Mouse (Mus musculus) kidney, adult 2 months (tissue): ENCODE measurements around the gene Cngb1. TPM values are rescaled to one million over a fixed set of nuclear protein-coding genes. Genes with fewer than 3 reads are reported as not detected.

Experiments
- DNase-seq: peaks from one replicate; pipeline ENCODE4 v3.0.0; 2021
- H3K27ac ChIP-seq: fragments of 200-500 bp; 2 replicates; pipeline ENCODE4 v1.5.1; 2012; ENCODE audit warnings: low read depth, low read length, control low read depth, inconsistent platforms; ENCODE audit not compliant: insufficient read depth
- H3K27me3 ChIP-seq: fragments of 200-500 bp; replicated peaks from 2 replicates; pipeline ENCODE4 v1.6.1; 2012; ENCODE audit warnings: mild to moderate bottlenecking, moderate library complexity, low read length, inconsistent platforms; ENCODE audit not compliant: control insufficient read depth, insufficient read depth
- H3K36me3 ChIP-seq: fragments of 200-500 bp; 2 replicates; pipeline ENCODE4 v1.6.1; 2012; ENCODE audit warnings: mild to moderate bottlenecking, moderate library complexity, low read length, inconsistent platforms; ENCODE audit not compliant: control insufficient read depth, insufficient read depth
- H3K4me1 ChIP-seq: fragments of 200-500 bp; 2 replicates; pipeline ENCODE4 v1.6.1; 2011; ENCODE audit warnings: low read length; ENCODE audit not compliant: control insufficient read depth, insufficient read depth
- H3K4me3 ChIP-seq: fragments of 200-500 bp; 2 replicates; pipeline ENCODE4 v1.5.1; 2011; ENCODE audit warnings: mild to moderate bottlenecking, low read depth, low read length, control low read depth; ENCODE audit not compliant: insufficient read depth
- CTCF ChIP-seq: fragments of 200-500 bp; conservative IDR thresholded peaks from 2 replicates; pipeline ENCODE4 v1.5.1; 2011; ENCODE audit warnings: low read depth, mild to moderate bottlenecking, control low read depth, low read length, moderate library complexity, mixed read lengths; ENCODE audit not compliant: insufficient read depth, insufficient read length
- POLR2A ChIP-seq: fragments of 200-500 bp; IDR thresholded peaks from one replicate; pipeline ENCODE4 v1.6.1; 2011; ENCODE audit warnings: low read depth, low read length, control low read depth
- WGBS: fragments of 180-500 bp; shearing (Covaris S2); methylation state at CpG from one replicate; pipeline ENCODE4 v1.1.7; 2018; 5-methylcytosine and 5-hydroxymethylcytosine counted together
- polyA plus RNA-seq: library from polyadenylated mRNA; depleted of rRNA; stranded (reverse); fragments of >200 nt; gene quantifications from 2 replicates; pipeline ENCODE4 v1.2.3, GENCODE M21; 2012

The Cngb1 gene
- polyA plus RNA-seq, 1 experiment = 0.38 TPM

DNA sequence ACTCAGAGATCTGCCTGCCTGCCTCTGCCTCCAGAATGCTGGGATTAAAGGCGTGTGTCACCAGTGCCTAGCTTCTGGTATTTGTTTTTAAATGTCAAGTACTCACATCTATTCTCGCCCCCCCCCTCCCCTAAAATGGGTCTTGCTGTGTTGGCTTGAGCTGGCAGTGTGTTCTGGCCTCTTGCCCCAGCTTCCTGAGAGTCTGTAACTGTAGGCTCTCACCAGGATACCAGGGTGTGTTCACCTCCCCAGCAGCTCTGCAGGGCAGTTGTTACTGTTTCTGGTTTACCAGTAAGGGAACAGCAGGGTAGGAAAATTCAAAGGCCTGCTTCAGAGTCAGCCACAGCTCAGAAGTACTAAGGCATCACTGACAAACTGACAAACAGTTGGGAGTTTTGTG, 33.5 kb downstream of the Cngb1 start:
- Histone ChIP-seq H3K4me3 (no peak overlapping the region), H3K36me3 (no peaks in the 10 kb centered on the region), H3K27ac (no peak overlapping the region), H3K27me3 (no peaks in the 10 kb centered on the region), H3K4me1 (no peaks in the 10 kb centered on the region)
- WGBS = 50% methylated on average over 2 of the region's 2 CpGs
- TF ChIP-seq POLR2A (no peak), CTCF (no peak)
- peak; percentile 36 for DNase-seq

- TF ChIP-seq CTCF = no peak
- no peak for TF ChIP-seq POLR2A
- DNase-seq = no peak
- no peaks in the 10 kb centered on the region for H3K4me1 ChIP-seq
- WGBS = 45% methylated on average over 4 of the region's 4 CpGs
- no peak overlapping the region for H3K4me3 ChIP-seq
- H3K36me3 ChIP-seq = no peaks in the 10 kb centered on the region
- no peak overlapping the region for H3K27ac ChIP-seq
- no peaks in the 10 kb centered on the region for H3K27me3 ChIP-seq
Measured at GRCm38 (mm10) chr8:95271841-95272240, 34.5 kb downstream of the Cngb1 start.

DNA sequence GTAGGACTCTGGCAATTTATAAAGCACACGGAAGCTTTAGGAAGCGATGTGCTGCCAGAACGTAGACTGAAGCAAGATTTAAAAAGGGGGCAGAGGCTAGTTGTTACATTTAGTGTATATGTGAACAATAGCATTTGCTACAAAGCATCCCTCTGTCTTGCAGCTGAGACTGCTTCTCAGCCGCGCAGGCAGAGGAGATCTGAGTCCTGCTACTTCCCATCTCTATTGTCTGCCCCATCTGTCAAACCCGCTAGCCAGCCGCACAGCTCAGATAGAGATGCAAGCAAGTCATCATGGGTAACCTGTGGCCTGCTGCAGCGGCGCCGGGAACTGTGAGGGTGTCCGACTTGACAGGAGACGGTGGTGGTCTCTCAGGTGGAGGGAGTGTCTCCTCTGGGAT, 35.9 kb downstream of the Cngb1 start:
- no peaks in the 10 kb centered on the region for H3K4me1 ChIP-seq
- no peaks in the 10 kb centered on the region for H3K36me3 ChIP-seq
- no peak overlapping the region for H3K4me3 ChIP-seq
- TF ChIP-seq CTCF = no peak
- TF ChIP-seq POLR2A = no peak
- no peaks in the 10 kb centered on the region for H3K27me3 ChIP-seq
- WGBS = 85% methylated on average over 12 of the region's 12 CpGs
- DNase-seq = no peak
- H3K27ac ChIP-seq = no peak overlapping the region

DNA sequence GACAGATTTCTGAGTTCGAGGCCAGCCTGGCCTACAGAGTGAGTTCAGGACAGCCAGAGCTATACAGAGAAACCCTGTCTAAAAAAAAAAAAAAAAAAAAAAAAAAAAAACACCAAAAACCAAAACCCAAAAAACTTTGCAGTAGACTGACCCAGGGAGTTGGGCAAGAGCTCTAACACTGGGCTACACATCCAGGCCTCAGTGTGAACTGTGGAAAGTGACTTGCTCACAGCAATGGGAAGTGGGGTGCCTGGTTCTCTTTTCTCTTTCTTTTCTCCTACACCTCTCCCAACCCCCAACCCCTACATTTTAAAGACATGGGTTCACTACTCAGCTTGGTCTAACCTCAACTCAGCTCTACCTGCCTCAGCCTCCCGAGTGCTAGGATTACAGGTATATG, 44.2 kb downstream of the Cngb1 start:
- WGBS = 96% methylated on average over 2 of the region's 2 CpGs
- Histone ChIP-seq H3K4me1 (no peaks in the 10 kb centered on the region), H3K27ac (no peak overlapping the region), H3K27me3 (no peaks in the 10 kb centered on the region), H3K4me3 (no peak overlapping the region), H3K36me3 (no peaks in the 10 kb centered on the region)
- TF ChIP-seq POLR2A = no peak
- TF ChIP-seq CTCF = no peak
- DNase-seq = no peak

- 88% methylated on average over 10 of the region's 10 CpGs for WGBS
- TF ChIP-seq POLR2A = no peak
- no peaks in the 10 kb centered on the region for H3K27me3 ChIP-seq
- H3K4me1 ChIP-seq = no peaks in the 10 kb centered on the region
- DNase-seq = no peak
- no peak overlapping the region for H3K27ac ChIP-seq
- H3K4me3 ChIP-seq = no peak overlapping the region
- no peaks in the 10 kb centered on the region for H3K36me3 ChIP-seq
Measured at GRCm38 (mm10) chr8:95255611-95256010, 50.8 kb downstream of the Cngb1 start.

- H3K27me3 ChIP-seq = no peaks in the 10 kb centered on the region
- H3K4me3 ChIP-seq = peak overlapping the region; percentile 31
- no peaks in the 10 kb centered on the region for H3K36me3 ChIP-seq
- 19% methylated on average over 16 of the region's 16 CpGs for WGBS
- no peak for TF ChIP-seq POLR2A
- peak; percentile 88 for TF ChIP-seq CTCF
- peak; percentile 98 for DNase-seq
- no peak overlapping the region for H3K27ac ChIP-seq
- H3K4me1 ChIP-seq = no peaks in the 10 kb centered on the region
Measured at GRCm38 (mm10) chr8:95254564-95255434, 51.6 kb downstream of the Cngb1 start.

DNA sequence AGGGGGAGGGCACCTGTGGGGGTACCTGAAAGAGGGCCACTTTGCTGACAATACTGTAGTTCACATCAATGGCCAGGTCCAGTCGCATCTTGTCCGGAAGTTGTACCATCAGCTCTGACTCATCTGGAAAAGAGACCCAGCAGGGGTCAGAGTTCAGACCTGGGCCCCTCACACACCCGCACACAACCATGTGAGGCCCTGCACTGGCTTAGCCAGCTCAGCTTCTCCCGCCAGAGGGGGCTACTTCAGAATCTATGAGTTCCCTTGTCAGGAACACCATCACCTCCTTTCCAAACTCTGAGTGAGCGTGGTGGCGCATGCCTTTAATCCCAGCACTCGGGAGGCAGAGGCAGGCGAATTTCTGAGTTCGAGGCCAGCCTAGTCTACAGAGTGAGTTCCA, 54.3 kb downstream of the Cngb1 start:
- Histone ChIP-seq H3K4me1 (no peaks in the 10 kb centered on the region), H3K27ac (no peak overlapping the region), H3K36me3 (no peaks in the 10 kb centered on the region), H3K27me3 (no peaks in the 10 kb centered on the region), H3K4me3 (no peak overlapping the region)
- 68% methylated on average over 9 of the region's 9 CpGs for WGBS
- DNase-seq = no peak
- TF ChIP-seq POLR2A = no peak
- no peak for TF ChIP-seq CTCF
